Mouse (Mus musculus) right cerebral cortex, postnatal 14 days (tissue): ENCODE results near the gene Gas8.
A peak's percentile ranks its signal among the peaks of the same experiment; 100 is the strongest.
"Not testable (repeated sequence)": the region's sequence is repeated elsewhere in the genome, so short reads cannot be mapped to it uniquely, and the experiment has no call there.

ENCODE experiments used
- DNase-seq: peaks from one replicate; pipeline ENCODE4 v3.0.0; 2022

The Gas8 gene

DNA sequence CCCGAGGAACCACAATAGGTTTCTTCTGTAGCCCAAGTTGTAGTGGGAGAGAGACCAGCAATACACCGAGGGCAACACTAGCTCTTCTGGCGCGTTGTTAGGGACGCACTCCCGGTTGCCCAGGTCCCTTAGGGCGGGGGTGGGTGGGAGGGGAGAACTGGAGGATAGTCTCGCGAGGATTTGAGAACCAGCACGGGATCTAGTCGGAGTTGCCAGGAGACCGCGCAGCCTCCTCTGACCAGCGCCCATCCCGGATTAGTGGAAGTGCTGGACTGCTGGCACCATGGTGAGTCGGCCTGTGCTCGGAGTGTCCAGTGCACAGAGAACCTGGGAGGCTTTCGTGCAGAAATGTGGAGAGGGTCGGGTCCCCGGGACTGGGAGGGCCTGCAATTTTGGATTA, at the start of gene Gas8:
Gene Gas8, plus strand, starts transcription at position 168 of the 400 bp plus-strand sequence.
- DNase-seq: peak; percentile 92

DNA sequence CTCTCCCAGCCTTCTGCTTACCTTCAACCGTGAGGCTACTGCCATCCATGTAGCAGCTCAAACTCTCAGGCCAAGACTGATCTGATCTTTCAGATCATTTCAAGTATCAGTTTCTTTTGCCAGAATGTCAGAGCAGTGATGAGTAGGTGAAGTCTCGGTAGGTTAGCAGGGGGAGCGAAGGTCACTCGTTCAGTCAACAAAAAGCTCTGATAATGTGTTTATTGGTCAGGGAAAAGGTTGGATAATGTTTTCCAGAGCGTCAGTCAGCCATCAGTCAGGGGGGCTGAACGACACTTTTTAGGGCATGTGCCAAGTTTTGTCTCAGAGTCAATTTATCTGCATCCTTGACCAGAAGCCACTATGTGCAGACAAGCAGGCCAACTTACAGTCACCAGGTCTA, 45.6 kb upstream of the Gas8 start:
- DNase-seq: not testable (repeated sequence)

GRCm38 (mm10) chr8:123474549-123474948, 44.1 kb upstream of the Gas8 start:
- DNase-seq: not testable (repeated sequence)

DNA sequence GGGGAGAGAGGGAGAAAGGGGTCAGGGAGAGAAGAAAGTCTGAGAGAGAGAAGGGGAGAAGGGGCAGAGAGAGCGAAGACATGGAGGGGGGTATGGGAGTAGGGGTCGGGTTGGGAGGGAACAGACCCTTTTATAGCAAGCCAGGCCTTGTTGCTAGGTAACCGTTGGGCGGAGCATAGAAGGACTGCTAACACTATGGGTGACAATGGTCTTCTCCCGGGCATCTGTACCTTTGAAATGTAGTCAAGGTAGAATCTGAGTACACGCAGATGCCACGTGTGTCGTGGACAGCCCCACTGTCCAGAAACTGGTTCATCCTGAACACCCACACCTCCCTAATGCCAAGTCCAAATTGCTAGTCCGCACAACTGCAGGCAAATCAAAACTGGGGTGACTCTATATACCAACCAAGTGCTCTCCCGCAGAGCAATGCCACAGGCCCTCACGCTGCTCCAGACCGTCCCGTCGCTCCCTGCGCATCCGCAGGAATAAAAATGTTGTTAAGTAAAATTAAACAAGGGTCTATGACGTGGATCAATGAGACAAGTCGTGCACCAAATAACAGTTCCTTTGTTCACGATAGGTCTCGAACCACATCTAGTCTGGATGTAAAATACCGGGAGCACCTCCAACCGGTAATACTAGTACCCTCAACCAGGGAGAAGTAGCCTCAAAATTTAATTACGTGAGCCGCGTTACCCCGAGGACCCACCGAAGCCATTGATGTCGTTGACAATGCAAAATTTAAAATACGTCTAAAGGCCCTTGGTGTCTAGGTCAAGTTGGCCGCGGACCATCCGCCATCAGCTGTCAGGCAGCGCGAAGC, 41.5 kb upstream of the Gas8 start:
- no peak for DNase-seq

DNA sequence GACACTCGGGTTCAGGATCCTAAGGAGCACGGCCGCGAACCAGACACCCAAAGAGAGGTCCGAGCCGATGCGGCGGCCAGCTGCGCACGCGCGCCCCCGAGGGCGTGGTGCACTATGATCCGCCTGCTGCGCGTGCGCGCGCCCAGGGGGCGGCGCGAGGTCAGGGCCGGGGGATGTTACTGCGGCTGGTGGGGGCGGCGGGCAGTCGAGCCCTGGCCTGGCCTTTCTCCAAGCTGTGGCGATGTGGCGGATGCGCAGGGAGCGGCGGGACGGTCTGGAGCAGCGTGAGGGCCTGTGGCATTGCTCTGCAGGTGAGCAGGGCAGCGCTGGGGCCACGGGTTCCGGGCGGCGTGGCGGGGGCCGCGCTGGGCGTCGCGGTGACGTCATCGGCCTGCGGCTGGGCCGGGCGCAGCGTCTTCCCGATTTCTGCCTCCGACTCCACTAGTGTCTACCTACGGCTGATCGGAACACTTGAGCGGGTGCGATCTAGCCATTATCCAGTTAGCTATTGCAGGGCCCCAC, 40.8 kb upstream of the Gas8 start, which contains the start of gene Afg3l1:
Gene Afg3l1, plus strand, starts transcription at position 167 of the 522 bp plus-strand sequence.
- peak; percentile 90 for DNase-seq

- no peak for DNase-seq
Observed at GRCm38 (mm10) chr8:123478456-123479218, 40.0 kb upstream of the Gas8 start.

- DNase-seq: no peak
Observed at GRCm38 (mm10) chr8:123482627-123483026, 36.0 kb upstream of the Gas8 start.

GRCm38 (mm10) chr8:123491280-123492075, 27.2 kb upstream of the Gas8 start:
- no peak for DNase-seq

DNA sequence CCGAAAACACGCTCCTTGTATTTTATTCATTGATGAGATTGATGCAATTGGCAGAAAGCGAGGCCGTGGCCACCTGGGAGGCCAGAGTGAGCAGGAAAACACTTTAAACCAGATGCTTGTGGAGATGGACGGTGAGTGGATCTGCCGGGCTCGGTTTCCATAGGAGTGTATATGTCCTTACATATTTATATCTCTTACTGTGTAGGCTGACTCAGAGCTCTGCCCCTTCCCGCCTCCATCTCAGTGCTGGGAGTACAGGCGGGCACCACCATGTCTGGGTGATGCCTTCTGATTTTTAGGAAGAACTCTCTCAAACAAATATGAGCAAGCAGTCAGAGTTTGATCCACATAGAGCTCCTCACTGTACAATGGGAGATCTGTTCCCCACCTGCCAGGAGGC, 25.7 kb upstream of the Gas8 start:
- no peak for DNase-seq

- DNase-seq: no peak
Observed at GRCm38 (mm10) chr8:123497699-123498098, 20.9 kb upstream of the Gas8 start.

GRCm38 (mm10) chr8:123498963-123499362, 19.7 kb upstream of the Gas8 start:
- DNase-seq: no peak

DNA sequence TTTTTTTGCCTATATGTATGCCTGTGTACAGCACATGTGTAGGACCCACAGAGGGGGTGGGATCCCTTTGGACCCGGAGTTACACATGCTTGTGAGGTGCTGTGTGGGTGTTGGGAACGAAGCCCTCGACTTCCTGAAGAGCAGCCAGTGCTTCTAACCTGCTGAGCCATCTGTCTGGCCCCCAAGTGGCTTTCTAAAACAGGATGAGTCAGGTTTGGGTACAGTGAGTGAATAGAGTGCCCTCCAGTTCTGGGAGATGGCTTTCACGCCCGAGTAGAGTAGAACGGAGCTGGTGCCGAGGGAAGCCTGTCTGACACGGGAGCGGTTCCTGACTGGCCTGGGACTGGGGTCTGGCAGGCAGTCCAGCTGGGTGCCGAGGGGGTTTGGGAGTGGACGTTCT, 19.1 kb upstream of the Gas8 start:
- DNase-seq: no peak

- no peak for DNase-seq
Observed at GRCm38 (mm10) chr8:123502192-123502591, 16.4 kb upstream of the Gas8 start.

- DNase-seq: no peak
Observed at GRCm38 (mm10) chr8:123503801-123504467, 14.7 kb upstream of the Gas8 start.

DNA sequence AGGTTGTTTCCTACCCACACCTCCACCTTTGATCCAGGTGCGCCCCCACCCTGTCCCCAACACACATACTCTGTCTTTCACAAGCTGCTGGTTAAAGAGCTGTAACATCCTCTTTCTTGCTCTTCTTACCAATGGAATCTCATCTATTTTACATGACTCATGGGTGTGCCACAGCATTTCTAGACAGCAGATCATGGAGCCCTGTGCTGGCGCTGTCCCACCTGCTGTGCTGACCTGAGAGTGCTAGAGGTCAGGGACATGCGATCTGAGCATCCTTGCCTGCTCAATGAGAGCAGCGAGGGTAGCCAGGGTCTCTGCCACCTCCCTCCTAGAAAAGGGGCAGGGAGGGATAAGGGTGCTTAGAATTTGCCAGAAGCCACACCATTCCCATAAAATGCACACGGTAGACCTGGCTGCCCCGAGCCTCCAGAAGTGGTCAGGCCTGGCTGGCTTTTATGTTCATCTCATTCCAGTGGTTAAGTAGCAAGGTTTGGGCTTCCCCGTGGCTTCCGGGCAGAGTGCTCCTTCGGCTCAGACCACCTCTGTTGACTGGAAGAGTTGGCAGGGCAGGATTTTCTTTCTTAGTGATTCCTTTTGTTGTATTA, 13.9 kb upstream of the Gas8 start:
- DNase-seq: no peak

GRCm38 (mm10) chr8:123505267-123505666, 13.4 kb upstream of the Gas8 start:
- DNase-seq: no peak

DNA sequence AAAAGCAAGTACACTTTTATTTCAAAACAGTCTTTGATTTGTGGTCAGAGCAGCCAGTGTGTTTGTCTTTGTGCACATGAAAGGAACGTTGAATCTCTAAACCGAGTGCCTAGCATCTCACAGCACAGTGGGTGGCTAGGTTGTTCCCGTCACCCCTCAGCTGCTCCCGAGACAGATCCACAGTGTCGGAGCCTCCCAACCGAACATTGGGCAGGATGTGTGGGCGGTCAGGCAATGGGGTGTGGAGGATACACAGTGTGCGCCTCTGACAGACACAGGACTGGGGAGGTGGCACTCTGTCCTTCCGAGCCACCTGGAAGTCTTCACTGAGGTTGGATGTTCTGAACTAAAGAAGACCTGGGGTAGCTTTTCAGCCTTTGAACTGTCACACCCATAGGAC, 12.9 kb upstream of the Gas8 start:
- DNase-seq: no peak

- no peak for DNase-seq
Observed at GRCm38 (mm10) chr8:123507153-123507552, 11.5 kb upstream of the Gas8 start.

DNA sequence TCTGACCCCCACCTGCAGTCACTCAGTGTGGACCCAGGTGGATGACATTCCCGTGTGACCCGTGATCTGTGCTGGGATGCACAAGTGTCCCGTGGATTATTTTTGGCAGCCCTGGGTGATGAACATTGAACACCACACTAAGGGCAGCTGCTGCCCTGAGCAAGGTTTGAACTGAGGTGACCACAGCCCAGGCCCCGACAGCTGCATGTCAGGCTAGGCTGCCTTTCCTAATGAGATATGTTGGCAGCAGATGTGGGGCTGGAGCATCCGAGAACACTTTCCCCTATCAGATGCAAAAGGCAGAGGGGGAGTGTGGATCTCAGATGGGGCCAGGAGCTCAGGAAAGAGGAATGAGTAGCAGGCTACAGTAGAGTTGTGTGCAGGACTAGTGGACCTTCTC, 7.8 kb upstream of the Gas8 start:
- DNase-seq: no peak

DNA sequence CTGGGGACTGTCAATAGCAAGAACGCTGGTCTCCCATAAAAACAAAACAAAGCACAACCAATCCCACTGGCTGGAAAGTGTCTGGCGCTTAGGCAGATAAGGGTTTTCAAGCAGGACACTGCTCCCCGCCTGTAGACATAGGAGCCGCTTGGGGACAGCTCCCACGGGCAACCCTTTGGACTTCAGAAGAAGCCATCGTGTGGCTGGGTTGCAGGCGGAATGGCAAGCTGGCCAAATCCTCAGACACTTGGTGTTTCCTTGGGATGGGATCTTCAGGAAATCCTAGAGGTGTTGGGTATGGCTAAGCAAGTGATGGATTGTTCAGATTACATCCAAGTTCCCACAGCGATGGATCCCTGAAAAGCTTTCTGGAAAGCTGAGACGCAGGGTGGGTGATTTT, 4.5 kb upstream of the Gas8 start:
- DNase-seq: no peak

DNA sequence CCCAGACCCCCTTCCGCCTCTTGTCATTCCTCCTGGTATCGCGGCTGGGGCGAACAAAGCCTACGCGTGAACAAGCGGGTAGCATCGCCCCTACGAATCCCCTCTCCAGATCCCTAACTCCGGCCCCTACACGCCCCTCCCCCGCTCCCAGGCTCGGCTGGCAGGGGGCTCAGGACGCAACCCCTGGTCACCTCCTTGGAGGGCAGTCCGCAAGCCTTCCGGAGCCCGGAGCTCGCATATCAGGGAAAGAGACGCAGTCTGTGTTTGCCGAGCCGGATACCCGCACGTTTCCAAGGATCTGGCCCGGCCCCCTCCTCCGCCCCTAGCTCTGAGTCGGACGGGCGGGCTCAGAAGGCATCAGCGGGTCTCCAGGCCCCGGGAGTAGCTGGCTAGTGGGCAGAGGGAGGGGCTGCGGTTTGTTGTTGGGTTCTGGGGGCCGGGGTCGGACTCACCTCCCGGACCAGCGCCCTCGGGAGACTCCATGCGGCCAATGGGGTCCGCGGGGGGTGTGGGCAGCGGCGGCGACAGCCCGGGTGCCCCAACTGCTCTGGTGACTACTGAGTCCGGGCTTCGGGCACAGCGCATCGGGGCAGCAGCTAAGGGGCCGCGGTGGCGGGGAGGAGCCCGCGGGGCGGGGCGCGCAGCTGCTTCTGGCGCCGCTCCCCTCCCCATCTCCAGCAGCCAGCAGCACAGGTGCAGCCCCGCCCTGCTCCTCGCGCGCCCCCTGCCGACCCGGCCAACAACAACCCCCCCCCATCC, 3.7 kb upstream of the Gas8 start, which contains the start of gene Dbndd1:
Gene Dbndd1, minus strand, starts transcription at position 683 of the 759 bp plus-strand sequence.
- DNase-seq: peak; percentile 66
